Mouse (Mus musculus): ENCODE measurements around the gene Plk5. TPM values are rescaled to one million over a fixed set of nuclear protein-coding genes. Genes with fewer than 3 reads are reported as not detected.

The Plk5 gene
- polyA plus RNA-seq, 2 experiments: 0.09 to 0.10 TPM

DNA sequence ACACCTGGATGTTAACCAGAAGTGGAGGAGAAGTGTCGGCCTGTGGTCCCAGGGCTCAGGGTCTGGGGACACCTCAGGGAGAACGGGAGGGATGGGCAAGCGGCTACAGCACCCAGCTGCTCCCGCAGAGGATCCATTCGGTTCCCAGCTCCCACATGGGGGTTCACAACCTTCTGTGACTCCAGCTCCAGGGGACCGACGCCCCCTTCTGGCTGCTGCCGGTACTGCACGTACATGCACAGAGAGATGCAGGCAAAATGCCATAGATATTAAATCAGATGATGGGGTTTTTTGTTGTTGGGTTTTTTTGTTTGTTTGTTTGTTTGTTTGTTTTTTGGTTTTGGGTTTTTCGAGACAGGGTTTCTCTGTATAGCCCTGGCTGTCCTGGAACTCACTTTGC is 21.5 kb downstream of the Plk5 start:
- Histone ChIP-seq H3K4me2 (ENCODE audit: low read depth) (no peak overlapping the region), H3K4me3 (ENCODE audit: insufficient read depth in 1 of 2, low read depth in 2 of 2, low read length in 2 of 2) (no peak overlapping the region), H3K4me1 (replicated peaks; ENCODE audit: control insufficient read depth in 2 of 2, insufficient read depth in 2 of 2, low read length in 1 of 2) (no peaks in the 10 kb centered on the region), H3K36me3 (replicated peaks; ENCODE audit: control insufficient read depth, insufficient read depth, low read depth) (peaks cover 8% of the 10 kb centered on the region), H3K27ac (no peak overlapping the region), H3K9ac (replicated peaks) (no peak overlapping the region), H3K9me3 (ENCODE audit: control insufficient read depth, low read length) (no peaks in the 10 kb centered on the region), H3K27me3 (ENCODE audit: control insufficient read depth, insufficient read depth, low read length) (no peaks in the 10 kb centered on the region)
- no peak for DNase-seq (ENCODE audit: low read depth in 3 of 3, low spot score in 3 of 3)
- no peak for ATAC-seq (ENCODE audit: insufficient read depth)
- TF ChIP-seq EP300 (IDR thresholded peaks at IDR 0.05; ENCODE audit: low read depth): no peak
- peak; percentile 87 for TF ChIP-seq CTCF (IDR thresholded peaks at IDR 0.05; ENCODE audit: low read depth)
- WGBS (ENCODE audit: insufficient replicate concordance): 42% methylated on average over 10 of the region's 10 CpGs

DNA sequence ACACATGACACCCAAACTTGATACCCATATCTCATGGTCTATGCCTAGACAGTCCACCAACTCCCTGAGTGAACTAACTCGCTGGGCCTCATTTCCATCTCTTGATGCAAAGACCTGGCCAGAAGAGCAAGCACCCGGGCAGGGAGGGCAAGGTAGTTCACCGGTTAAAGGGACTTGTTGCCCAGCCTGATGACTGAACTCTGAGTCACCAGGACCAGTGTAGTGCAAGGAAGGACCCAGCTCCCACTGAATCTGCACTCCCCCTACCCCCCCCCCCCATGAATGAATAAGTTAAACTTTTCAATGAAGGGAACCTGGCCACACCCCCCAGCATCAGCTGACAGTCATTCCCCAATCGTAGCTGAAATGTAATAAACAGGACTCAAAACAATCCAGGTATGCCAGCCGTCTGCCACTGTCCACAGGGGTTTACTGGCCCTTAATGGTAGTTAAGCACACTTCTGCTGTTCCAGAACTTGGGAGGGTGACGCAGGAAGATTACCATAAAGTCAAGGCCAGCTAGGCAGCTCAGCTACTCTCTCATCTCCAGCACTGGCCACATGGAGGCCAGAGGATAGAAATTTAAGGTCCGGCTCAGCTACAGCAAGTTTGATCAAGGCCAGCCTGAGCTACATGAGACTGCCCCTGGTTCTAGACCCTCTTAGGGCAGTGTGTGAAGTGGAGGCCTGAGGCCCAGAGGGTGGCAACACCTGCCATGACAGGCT is 26.5 kb downstream of the Plk5 start:
- H3K9ac ChIP-seq (replicated peaks): no peak overlapping the region
- H3K27me3 ChIP-seq (ENCODE audit: control insufficient read depth, insufficient read depth, low read length): no peaks in the 10 kb centered on the region; the same call in 1 of the 2 replicates
- WGBS (ENCODE audit: insufficient replicate concordance): 88% methylated on average over 7 of the region's 7 CpGs
- H3K27ac ChIP-seq: no peak overlapping the region
- no peaks in the 10 kb centered on the region for H3K9me3 ChIP-seq (ENCODE audit: control insufficient read depth, low read length)
- no peak for TF ChIP-seq CTCF (IDR thresholded peaks at IDR 0.05; ENCODE audit: low read depth)
- no peak for TF ChIP-seq EP300 (IDR thresholded peaks at IDR 0.05; ENCODE audit: low read depth)
- H3K4me1 ChIP-seq (replicated peaks; ENCODE audit: control insufficient read depth in 2 of 2, insufficient read depth in 2 of 2, low read length in 1 of 2): peaks cover 25 to 28% of the 10 kb centered on the region in 2 experiments
- DNase-seq (ENCODE audit: low read depth in 3 of 3, low spot score in 3 of 3) (no peak), ATAC-seq (ENCODE audit: insufficient read depth) (no peak)
- H3K4me3 ChIP-seq (ENCODE audit: insufficient read depth in 1 of 2, low read depth in 2 of 2, low read length in 2 of 2): no peak overlapping the region
- H3K4me2 ChIP-seq (ENCODE audit: low read depth): no peak overlapping the region
- peaks cover 8% of the 10 kb centered on the region for H3K36me3 ChIP-seq (replicated peaks; ENCODE audit: control insufficient read depth, insufficient read depth, low read depth)

DNA sequence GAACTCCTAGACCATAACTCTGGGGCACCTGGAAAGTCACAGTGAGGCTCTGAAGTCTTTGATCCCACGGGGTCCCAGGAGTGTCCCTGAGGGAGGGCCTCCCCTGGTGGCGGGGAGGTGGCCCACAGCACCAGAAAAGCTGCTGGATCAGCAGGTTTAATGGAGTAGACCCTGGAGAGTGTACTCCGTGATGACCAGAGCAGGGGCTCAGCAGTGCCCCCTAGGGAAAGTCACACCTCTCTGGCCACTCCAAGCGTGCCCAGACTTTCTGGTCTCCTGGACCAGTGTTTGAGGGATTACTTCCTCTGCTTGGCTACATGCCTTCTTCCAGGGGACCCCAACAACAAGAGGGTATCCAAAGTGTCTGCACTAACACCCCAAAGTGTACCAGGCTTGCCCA is 27.2 kb downstream of the Plk5 start:
- H3K4me3 ChIP-seq (ENCODE audit: insufficient read depth in 1 of 2, low read depth in 2 of 2, low read length in 2 of 2): no peak overlapping the region
- H3K4me2 ChIP-seq (ENCODE audit: low read depth): no peak overlapping the region
- DNase-seq (ENCODE audit: low read depth in 3 of 3, low spot score in 3 of 3) (no peak), ATAC-seq (ENCODE audit: insufficient read depth) (no peak)
- no peaks in the 10 kb centered on the region for H3K9me3 ChIP-seq (ENCODE audit: control insufficient read depth, low read length)
- peaks cover 8% of the 10 kb centered on the region for H3K36me3 ChIP-seq (replicated peaks; ENCODE audit: control insufficient read depth, insufficient read depth, low read depth)
- TF ChIP-seq CTCF (IDR thresholded peaks at IDR 0.05; ENCODE audit: low read depth) (peak; percentile 41; the same call in 1 of the 2 replicates), EP300 (IDR thresholded peaks at IDR 0.05; ENCODE audit: low read depth) (no peak)
- H3K4me1 ChIP-seq (replicated peaks; ENCODE audit: control insufficient read depth in 2 of 2, insufficient read depth in 2 of 2, low read length in 1 of 2): peaks cover 30 to 32% of the 10 kb centered on the region in 2 experiments
- no peak overlapping the region for H3K27ac ChIP-seq
- 75% methylated on average over 4 of the region's 4 CpGs for WGBS (ENCODE audit: insufficient replicate concordance)
- H3K27me3 ChIP-seq (ENCODE audit: control insufficient read depth, insufficient read depth, low read length): no peaks in the 10 kb centered on the region; the same call in 1 of the 2 replicates
- no peak overlapping the region for H3K9ac ChIP-seq (replicated peaks)

DNA sequence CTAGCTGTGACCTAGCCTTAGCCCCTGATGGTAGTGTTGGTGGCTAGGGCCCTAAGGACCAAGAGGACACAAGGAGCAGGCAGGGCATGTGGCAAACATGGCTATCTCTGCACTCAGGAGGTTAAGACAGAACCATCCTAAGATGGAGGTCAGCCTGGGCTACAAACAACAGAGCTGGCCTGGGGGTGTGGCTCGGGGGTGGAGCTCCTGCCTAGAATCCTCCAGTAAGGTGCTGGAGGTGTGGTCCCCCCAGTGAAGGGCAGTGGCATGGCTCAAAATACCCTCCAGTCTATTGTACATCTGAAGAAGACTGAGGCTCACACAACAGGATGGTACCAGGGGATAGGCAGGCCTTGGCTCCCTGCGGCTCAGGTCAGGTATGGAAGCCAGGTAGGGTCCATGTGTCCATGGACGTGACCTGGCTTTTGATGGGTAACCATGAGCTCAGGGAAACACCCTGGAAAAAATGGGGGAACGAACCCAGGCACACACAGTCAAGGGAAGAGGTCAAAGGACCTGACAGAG is 27.9 kb downstream of the Plk5 start:
- Histone ChIP-seq H3K36me3 (replicated peaks; ENCODE audit: control insufficient read depth, insufficient read depth, low read depth) (peaks cover 8% of the 10 kb centered on the region), H3K4me1 (replicated peaks; ENCODE audit: control insufficient read depth in 2 of 2, insufficient read depth in 2 of 2, low read length in 1 of 2) (peaks cover 34 to 35% of the 10 kb centered on the region in 2 experiments), H3K9ac (replicated peaks) (no peak overlapping the region), H3K9me3 (ENCODE audit: control insufficient read depth, low read length) (no peaks in the 10 kb centered on the region), H3K4me3 (ENCODE audit: insufficient read depth in 1 of 2, low read depth in 2 of 2, low read length in 2 of 2) (peak overlapping the region in 1 of 2 experiments; percentile 4; a peak in 1 of 4 replicates), H3K27me3 (ENCODE audit: control insufficient read depth, insufficient read depth, low read length) (no peaks in the 10 kb centered on the region; the same call in 1 of the 2 replicates), H3K27ac (no peak overlapping the region; the same call in none of the 2 replicates), H3K4me2 (ENCODE audit: low read depth) (peak overlapping the region; percentile 98)
- DNase-seq (ENCODE audit: low read depth in 3 of 3, low spot score in 3 of 3) (no peak), ATAC-seq (ENCODE audit: insufficient read depth) (peak; percentile 36)
- no peak for TF ChIP-seq EP300 (IDR thresholded peaks at IDR 0.05; ENCODE audit: low read depth)
- no peak for TF ChIP-seq CTCF (IDR thresholded peaks at IDR 0.05; ENCODE audit: low read depth)
- 64% methylated on average over 4 of the region's 4 CpGs for WGBS (ENCODE audit: insufficient replicate concordance)

DNA sequence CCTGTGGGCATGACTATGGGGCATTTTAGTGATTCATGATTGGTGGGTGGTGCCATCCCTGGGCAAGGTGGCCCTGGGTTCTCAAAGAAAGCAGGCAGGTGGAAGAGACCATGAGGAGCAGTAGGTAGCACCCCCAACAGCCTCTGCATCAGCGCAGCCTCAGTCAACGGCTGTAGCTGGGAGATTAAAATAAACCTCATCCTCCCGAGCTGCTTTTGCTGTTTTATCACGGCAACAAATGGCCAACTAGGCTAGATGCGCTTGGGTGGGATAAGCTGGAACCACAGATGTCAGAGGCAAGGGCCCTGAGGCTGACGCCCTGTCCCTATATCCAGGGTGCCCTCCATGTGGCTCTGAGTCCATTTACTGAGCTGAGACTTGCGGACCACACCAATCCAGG is 28.4 kb downstream of the Plk5 start:
- no peaks in the 10 kb centered on the region for H3K9me3 ChIP-seq (ENCODE audit: control insufficient read depth, low read length)
- peak overlapping the region; percentile 5 for H3K27ac ChIP-seq
- WGBS (ENCODE audit: insufficient replicate concordance): 25% methylated on average over 7 of the region's 7 CpGs
- H3K27me3 ChIP-seq (ENCODE audit: control insufficient read depth, insufficient read depth, low read length): no peaks in the 10 kb centered on the region; the same call in 1 of the 2 replicates
- DNase-seq (ENCODE audit: low read depth in 3 of 3, low spot score in 3 of 3) (peak; percentile 63 to 65 (median 65)), ATAC-seq (ENCODE audit: insufficient read depth) (peak; percentile 65)
- peak overlapping the region; percentile 4 to 35; a peak in 2 of 4 replicates for H3K4me3 ChIP-seq (ENCODE audit: insufficient read depth in 1 of 2, low read depth in 2 of 2, low read length in 2 of 2)
- 0 out of 2 replicates have a peak, but pooled peaks have one; percentile 3 for TF ChIP-seq CTCF (IDR thresholded peaks at IDR 0.05; ENCODE audit: low read depth)
- peak; percentile 74 for TF ChIP-seq EP300 (IDR thresholded peaks at IDR 0.05; ENCODE audit: low read depth)
- peaks cover 34 to 35% of the 10 kb centered on the region in 2 experiments for H3K4me1 ChIP-seq (replicated peaks; ENCODE audit: control insufficient read depth in 2 of 2, insufficient read depth in 2 of 2, low read length in 1 of 2)
- peaks cover 8% of the 10 kb centered on the region for H3K36me3 ChIP-seq (replicated peaks; ENCODE audit: control insufficient read depth, insufficient read depth, low read depth)
- peak overlapping the region; percentile 98 for H3K4me2 ChIP-seq (ENCODE audit: low read depth)
- H3K9ac ChIP-seq (replicated peaks): no peak overlapping the region

Data from liver, embryonic 14.5 days (tissue).